Mouse (Mus musculus): Measurements from ENCODE around the gene H60c.

GRCm38 (mm10) chr10:3308180-3308820, 40.7 kb upstream of the H60c start:
- TF ChIP-seq CTCF (IDR thresholded peaks at IDR 0.05; ENCODE audit: borderline replicate concordance, insufficient read depth, low read length) (no peak), POLR2A (IDR thresholded peaks at IDR 0.05; ENCODE audit: low read depth, low read length) (no peak)

Data from embryonic fibroblast, embryonic 13.5 days (primary cell).